Mouse (Mus musculus): Measurements from ENCODE around the gene Klhl40. TPM values are rescaled to one million over a fixed set of nuclear protein-coding genes. Genes with fewer than 3 reads are reported as not detected.

Klhl40 gene
- 0.27 TPM in 1 of 2 replicates, not detected in the other for polyA plus RNA-seq (2011; ENCODE audit: insufficient read depth, insufficient read length, low read depth, missing spikeins)

DNA sequence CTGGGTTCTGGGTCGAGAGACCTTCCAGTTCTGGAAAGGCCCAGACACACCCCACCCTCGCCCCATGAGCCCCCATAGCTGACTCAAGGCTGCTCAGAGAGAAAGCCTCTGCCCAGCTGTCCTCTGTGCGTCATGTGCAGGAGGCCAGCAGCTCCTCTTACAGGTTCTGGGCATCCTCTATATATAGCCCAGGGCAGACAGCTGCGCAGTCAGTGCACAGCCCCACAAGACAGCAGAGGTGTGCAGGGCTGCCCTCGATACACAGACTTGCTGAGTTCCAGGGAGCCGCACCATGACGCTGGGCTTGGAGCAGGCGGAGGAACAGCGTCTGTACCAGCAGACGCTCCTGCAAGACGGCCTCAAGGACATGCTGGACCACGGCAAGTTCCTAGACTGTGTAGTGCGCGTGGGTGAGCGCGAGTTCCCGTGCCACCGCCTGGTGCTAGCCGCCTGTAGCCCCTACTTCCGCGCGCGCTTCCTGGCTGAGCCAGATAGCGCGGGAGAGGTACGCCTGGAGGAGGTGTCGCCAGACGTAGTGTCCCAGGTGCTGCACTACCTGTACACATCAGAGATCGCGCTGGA is at the start of gene Klhl40:
Gene Klhl40 (plus strand): TSS at position 124 of the 582 bp plus-strand sequence.
- H3K4me3 ChIP-seq (ENCODE audit: low read depth, low read length), result peak within 1 kb of the TSS; percentile 54
- H3K36me3 ChIP-seq (ENCODE audit: control insufficient read depth, insufficient read depth, low read length, poor library complexity, severe bottlenecking), result no peaks in the 10 kb centered on the region
- no peaks in the 10 kb centered on the region for H3K4me1 ChIP-seq (ENCODE audit: control insufficient read depth, insufficient read depth, low read length)
- H3K27ac ChIP-seq (ENCODE audit: insufficient read depth, low read length), result no peak within 1 kb of the TSS
- no peak within 1 kb of the TSS; the same call in 1 of the 2 replicates for H3K9ac ChIP-seq (ENCODE audit: low read depth, poor library complexity, severe bottlenecking)
- peaks cover 7% of the 10 kb centered on the region; the same call in 1 of the 2 replicates for H3K27me3 ChIP-seq (ENCODE audit: control insufficient read depth, insufficient read depth, low read length, poor library complexity, severe bottlenecking)
- TF ChIP-seq EP300 (IDR thresholded peaks at IDR 0.05; ENCODE audit: insufficient read depth, low read depth, low read length) (no peak), POLR2A (IDR thresholded peaks at IDR 0.05; ENCODE audit: insufficient read depth, low read length) (no peak)
- H3K9me3 ChIP-seq (replicated peaks; ENCODE audit: control insufficient read depth, insufficient read depth, low read length, poor library complexity, severe bottlenecking), result no peaks in the 10 kb centered on the region

- H3K27me3 ChIP-seq (ENCODE audit: control insufficient read depth, insufficient read depth, low read length, poor library complexity, severe bottlenecking), result no peaks in the 10 kb centered on the region
- no peaks in the 10 kb centered on the region for H3K4me1 ChIP-seq (ENCODE audit: control insufficient read depth, insufficient read depth, low read length)
- no peaks in the 10 kb centered on the region for H3K9me3 ChIP-seq (replicated peaks; ENCODE audit: control insufficient read depth, insufficient read depth, low read length, poor library complexity, severe bottlenecking)
- H3K4me3 ChIP-seq (ENCODE audit: low read depth, low read length), result no peak overlapping the region
- no peak overlapping the region for H3K9ac ChIP-seq (ENCODE audit: low read depth, poor library complexity, severe bottlenecking)
- H3K27ac ChIP-seq (ENCODE audit: insufficient read depth, low read length), result no peak overlapping the region
- H3K36me3 ChIP-seq (ENCODE audit: control insufficient read depth, insufficient read depth, low read length, poor library complexity, severe bottlenecking), result peaks cover 27% of the 10 kb centered on the region
- TF ChIP-seq POLR2A (IDR thresholded peaks at IDR 0.05; ENCODE audit: insufficient read depth, low read length), result no peak
- no peak for TF ChIP-seq CTCF (IDR thresholded peaks at IDR 0.05; ENCODE audit: low read depth, low read length)
- TF ChIP-seq EP300 (IDR thresholded peaks at IDR 0.05; ENCODE audit: insufficient read depth, low read depth, low read length), result no peak
Observed at GRCm38 (mm10) chr9:121740490-121740889, 36.9 kb upstream of the Klhl40 start.

GRCm38 (mm10) chr9:121741168-121741567 is 36.2 kb upstream of the Klhl40 start:
- H3K36me3 ChIP-seq (ENCODE audit: control insufficient read depth, insufficient read depth, low read length, poor library complexity, severe bottlenecking), result peaks cover 30% of the 10 kb centered on the region
- no peak overlapping the region for H3K27ac ChIP-seq (ENCODE audit: insufficient read depth, low read length)
- no peaks in the 10 kb centered on the region for H3K4me1 ChIP-seq (ENCODE audit: control insufficient read depth, insufficient read depth, low read length)
- H3K4me3 ChIP-seq (ENCODE audit: low read depth, low read length), result no peak overlapping the region
- H3K9ac ChIP-seq (ENCODE audit: low read depth, poor library complexity, severe bottlenecking), result no peak overlapping the region
- no peaks in the 10 kb centered on the region for H3K9me3 ChIP-seq (replicated peaks; ENCODE audit: control insufficient read depth, insufficient read depth, low read length, poor library complexity, severe bottlenecking)
- no peak for TF ChIP-seq EP300 (IDR thresholded peaks at IDR 0.05; ENCODE audit: insufficient read depth, low read depth, low read length)
- TF ChIP-seq CTCF (IDR thresholded peaks at IDR 0.05; ENCODE audit: low read depth, low read length), result no peak
- no peak for TF ChIP-seq POLR2A (IDR thresholded peaks at IDR 0.05; ENCODE audit: insufficient read depth, low read length)
- no peaks in the 10 kb centered on the region for H3K27me3 ChIP-seq (ENCODE audit: control insufficient read depth, insufficient read depth, low read length, poor library complexity, severe bottlenecking)

DNA sequence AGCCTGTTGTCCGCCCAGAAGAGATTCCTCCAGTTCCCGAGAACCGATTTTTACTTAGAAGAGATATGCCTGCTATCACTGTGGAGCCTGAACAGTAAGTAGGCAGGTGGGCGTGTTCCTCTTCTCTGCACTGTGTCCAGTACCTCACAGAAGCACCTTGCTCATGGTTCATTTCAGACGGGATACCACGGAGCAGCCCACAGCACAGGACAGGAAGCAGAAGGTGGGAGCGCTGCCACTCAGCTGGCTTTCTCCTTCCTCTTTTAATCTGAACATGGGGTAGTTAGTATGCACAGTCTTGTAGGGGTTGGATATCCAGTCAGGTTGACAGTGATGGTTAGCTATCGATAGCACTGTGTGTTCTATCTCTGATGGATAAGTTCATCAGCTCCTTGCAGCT is 33.4 kb upstream of the Klhl40 start:
- H3K9me3 ChIP-seq (replicated peaks; ENCODE audit: control insufficient read depth, insufficient read depth, low read length, poor library complexity, severe bottlenecking), result no peaks in the 10 kb centered on the region
- no peaks in the 10 kb centered on the region for H3K4me1 ChIP-seq (ENCODE audit: control insufficient read depth, insufficient read depth, low read length)
- no peaks in the 10 kb centered on the region for H3K27me3 ChIP-seq (ENCODE audit: control insufficient read depth, insufficient read depth, low read length, poor library complexity, severe bottlenecking)
- TF ChIP-seq EP300 (IDR thresholded peaks at IDR 0.05; ENCODE audit: insufficient read depth, low read depth, low read length) (no peak), CTCF (IDR thresholded peaks at IDR 0.05; ENCODE audit: low read depth, low read length) (no peak)
- no peak overlapping the region for H3K4me3 ChIP-seq (ENCODE audit: low read depth, low read length)
- no peak overlapping the region for H3K27ac ChIP-seq (ENCODE audit: insufficient read depth, low read length)
- H3K9ac ChIP-seq (ENCODE audit: low read depth, poor library complexity, severe bottlenecking), result no peak overlapping the region
- H3K36me3 ChIP-seq (ENCODE audit: control insufficient read depth, insufficient read depth, low read length, poor library complexity, severe bottlenecking), result peaks cover 55% of the 10 kb centered on the region

GRCm38 (mm10) chr9:121752774-121753173 is 24.6 kb upstream of the Klhl40 start:
- Histone ChIP-seq H3K9ac (ENCODE audit: low read depth, poor library complexity, severe bottlenecking) (no peak overlapping the region), H3K27me3 (ENCODE audit: control insufficient read depth, insufficient read depth, low read length, poor library complexity, severe bottlenecking) (no peaks in the 10 kb centered on the region), H3K9me3 (replicated peaks; ENCODE audit: control insufficient read depth, insufficient read depth, low read length, poor library complexity, severe bottlenecking) (no peaks in the 10 kb centered on the region), H3K4me1 (ENCODE audit: control insufficient read depth, insufficient read depth, low read length) (no peaks in the 10 kb centered on the region), H3K4me3 (ENCODE audit: low read depth, low read length) (no peak overlapping the region), H3K36me3 (ENCODE audit: control insufficient read depth, insufficient read depth, low read length, poor library complexity, severe bottlenecking) (peaks cover 60% of the 10 kb centered on the region), H3K27ac (ENCODE audit: insufficient read depth, low read length) (no peak overlapping the region)
- no peak for TF ChIP-seq POLR2A (IDR thresholded peaks at IDR 0.05; ENCODE audit: insufficient read depth, low read length)
- TF ChIP-seq EP300 (IDR thresholded peaks at IDR 0.05; ENCODE audit: insufficient read depth, low read depth, low read length), result no peak
- TF ChIP-seq CTCF (IDR thresholded peaks at IDR 0.05; ENCODE audit: low read depth, low read length), result no peak

- Histone ChIP-seq H3K9ac (ENCODE audit: low read depth, poor library complexity, severe bottlenecking) (no peak overlapping the region), H3K4me3 (ENCODE audit: low read depth, low read length) (no peak overlapping the region), H3K4me1 (ENCODE audit: control insufficient read depth, insufficient read depth, low read length) (no peaks in the 10 kb centered on the region), H3K27ac (ENCODE audit: insufficient read depth, low read length) (no peak overlapping the region), H3K36me3 (ENCODE audit: control insufficient read depth, insufficient read depth, low read length, poor library complexity, severe bottlenecking) (peaks cover 42% of the 10 kb centered on the region), H3K27me3 (ENCODE audit: control insufficient read depth, insufficient read depth, low read length, poor library complexity, severe bottlenecking) (no peaks in the 10 kb centered on the region), H3K9me3 (replicated peaks; ENCODE audit: control insufficient read depth, insufficient read depth, low read length, poor library complexity, severe bottlenecking) (no peaks in the 10 kb centered on the region)
- no peak for TF ChIP-seq EP300 (IDR thresholded peaks at IDR 0.05; ENCODE audit: insufficient read depth, low read depth, low read length)
- TF ChIP-seq POLR2A (IDR thresholded peaks at IDR 0.05; ENCODE audit: insufficient read depth, low read length), result no peak
- TF ChIP-seq CTCF (IDR thresholded peaks at IDR 0.05; ENCODE audit: low read depth, low read length), result no peak
Observed at GRCm38 (mm10) chr9:121754624-121755023, 22.8 kb upstream of the Klhl40 start.

All from ES-Bruce4 (cell line).